Mouse (Mus musculus) lung, embryonic 16.5 days (tissue): ENCODE measurements at regions not wholly inside any gene's neighbourhood (a gene's known extent, or its start where the extent isn't known, plus 50 kb on each side); places are given as distances from the start of the nearest gene placed in this dataset.

Experiments used
- ATAC-seq: fragments of 200-750 bp; cut with Nextera tagmentation; 2 replicates; pipeline ENCODE4 v1.8.0; 2017; ENCODE audit warnings: low read depth, mild to moderate bottlenecking, moderate library complexity
- H3K27ac ChIP-seq: fragments of 300-500 bp; sonication (generic); 2 replicates; pipeline ENCODE4 v1.5.1; 2014; ENCODE audit warnings: mild to moderate bottlenecking, control low read depth, low read length
- H3K27me3 ChIP-seq: fragments of 300-500 bp; sonication (generic); 2 replicates; pipeline ENCODE4 v1.6.1; 2014; ENCODE audit warnings: low read depth, low read length, mixed read lengths; ENCODE audit not compliant: control insufficient read depth, insufficient read depth
- H3K36me3 ChIP-seq: fragments of 300-500 bp; sonication (generic); 2 replicates; pipeline ENCODE4 v1.6.1; 2014; ENCODE audit warnings: low read length; ENCODE audit not compliant: control insufficient read depth, insufficient read depth
- H3K4me1 ChIP-seq: fragments of 300-500 bp; sonication (generic); replicated peaks from 2 replicates; pipeline ENCODE4 v1.6.1; 2014; ENCODE audit warnings: low read length, mixed read lengths; ENCODE audit not compliant: control insufficient read depth, insufficient read depth
- H3K4me2 ChIP-seq: fragments of 300-500 bp; sonication (generic); 2 replicates; pipeline ENCODE4 v1.6.1; 2014; ENCODE audit warnings: low read depth, low read length, control low read depth
- H3K4me3 ChIP-seq: fragments of 300-500 bp; sonication (generic); 2 replicates; pipeline ENCODE4 v1.5.1; 2014; ENCODE audit warnings: mild to moderate bottlenecking, low read length, control low read depth
- H3K9ac ChIP-seq: fragments of 300-500 bp; sonication (generic); 2 replicates; pipeline ENCODE4 v1.6.1; 2014; ENCODE audit warnings: low read length, control low read depth
- H3K9me3 ChIP-seq: fragments of 300-500 bp; sonication (generic); 2 replicates; pipeline ENCODE4 v1.6.1; 2016; ENCODE audit warnings: low read length; ENCODE audit not compliant: control insufficient read depth
- WGBS: fragments of 180-500 bp; shearing (Covaris S2); extraction: QIAGEN DNeasy Blood & Tissue Kit; methylation state at CpG from one replicate; pipeline ENCODE4 v1.1.7; 2014; 5-methylcytosine and 5-hydroxymethylcytosine counted together

DNA sequence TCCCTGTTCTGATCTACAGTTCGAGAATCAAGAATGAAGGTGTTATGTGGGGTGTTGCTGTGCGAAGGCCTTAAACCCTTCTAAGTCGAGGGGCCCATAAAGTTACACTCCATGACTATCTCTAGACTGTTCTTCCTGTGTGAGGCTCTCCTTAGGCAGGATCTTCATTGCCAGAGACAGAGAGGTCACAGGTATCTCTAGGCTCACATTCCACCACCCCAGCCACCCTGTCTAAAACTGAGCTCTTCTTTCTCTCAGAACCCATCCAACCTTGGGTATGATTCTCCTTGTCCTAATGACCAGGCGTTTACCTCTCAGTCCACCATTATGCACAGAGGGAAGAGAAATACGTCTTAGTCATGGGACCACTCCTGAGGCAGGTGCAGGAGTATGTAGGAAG, 317.2 kb downstream of the Wdr11 start:
- Histone ChIP-seq H3K27ac (no peak overlapping the region), H3K9ac (no peak overlapping the region), H3K4me2 (no peak overlapping the region), H3K27me3 (no peaks in the 10 kb centered on the region), H3K9me3 (no peaks in the 10 kb centered on the region), H3K4me1 (no peaks in the 10 kb centered on the region), H3K36me3 (no peaks in the 10 kb centered on the region), H3K4me3 (no peak overlapping the region)
- WGBS, result 83% methylated on average over 5 of the region's 5 CpGs
- no peak for ATAC-seq

DNA sequence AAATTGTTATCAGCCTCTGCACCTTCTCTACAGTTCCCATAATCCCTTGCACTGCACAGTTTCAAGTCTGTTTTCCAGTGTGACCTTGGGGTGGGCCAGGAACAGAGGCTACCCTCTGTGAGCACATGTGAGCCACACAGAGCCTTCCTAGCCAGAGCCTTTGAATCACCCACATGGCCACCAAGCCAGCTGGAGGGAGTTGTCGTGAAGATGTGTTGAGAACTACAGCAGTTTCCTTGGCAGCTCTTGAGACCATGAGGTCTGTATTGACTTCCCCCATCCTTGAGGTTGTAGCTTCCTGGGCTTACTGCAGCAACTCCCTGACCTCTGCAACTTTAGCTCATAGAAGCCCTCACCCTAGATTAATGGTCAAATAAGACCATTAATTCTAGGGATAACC, 318.1 kb downstream of the Wdr11 start:
- H3K4me2 ChIP-seq, result no peak overlapping the region
- WGBS, result 64% methylated on average over 1 of the region's 1 CpGs
- H3K27ac ChIP-seq, result no peak overlapping the region
- no peak overlapping the region for H3K9ac ChIP-seq
- H3K36me3 ChIP-seq, result no peaks in the 10 kb centered on the region
- ATAC-seq, result no peak
- H3K27me3 ChIP-seq, result no peaks in the 10 kb centered on the region
- no peaks in the 10 kb centered on the region for H3K9me3 ChIP-seq
- H3K4me1 ChIP-seq, result no peaks in the 10 kb centered on the region
- no peak overlapping the region for H3K4me3 ChIP-seq

DNA sequence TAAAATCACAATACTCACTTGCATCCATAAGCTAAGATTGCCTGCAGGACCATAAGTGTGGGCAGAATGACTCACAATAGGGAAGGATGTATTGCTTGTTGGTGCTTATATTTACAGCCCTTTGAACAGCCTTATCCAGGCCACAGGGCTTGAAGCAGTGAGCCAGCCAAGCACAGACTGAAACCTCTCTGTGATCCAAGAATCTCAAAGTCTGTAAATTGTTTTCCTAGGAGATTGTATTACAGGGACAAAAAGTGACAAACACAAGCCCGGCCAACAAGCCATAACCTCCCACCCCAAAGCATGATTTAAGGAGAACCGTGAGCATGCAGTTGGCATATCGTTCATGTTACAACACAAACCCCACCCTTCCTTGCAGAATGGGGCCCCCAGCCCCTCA, 319.2 kb downstream of the Wdr11 start:
- H3K4me2 ChIP-seq, result no peak overlapping the region
- H3K27ac ChIP-seq, result no peak overlapping the region
- peak; percentile 45; the same call in 1 of the 2 replicates for ATAC-seq
- H3K27me3 ChIP-seq, result no peaks in the 10 kb centered on the region
- no peaks in the 10 kb centered on the region for H3K9me3 ChIP-seq
- no peak overlapping the region for H3K9ac ChIP-seq
- no peaks in the 10 kb centered on the region for H3K4me1 ChIP-seq
- no peaks in the 10 kb centered on the region for H3K36me3 ChIP-seq
- no peak overlapping the region for H3K4me3 ChIP-seq
- 62% methylated on average over 3 of the region's 3 CpGs for WGBS

DNA sequence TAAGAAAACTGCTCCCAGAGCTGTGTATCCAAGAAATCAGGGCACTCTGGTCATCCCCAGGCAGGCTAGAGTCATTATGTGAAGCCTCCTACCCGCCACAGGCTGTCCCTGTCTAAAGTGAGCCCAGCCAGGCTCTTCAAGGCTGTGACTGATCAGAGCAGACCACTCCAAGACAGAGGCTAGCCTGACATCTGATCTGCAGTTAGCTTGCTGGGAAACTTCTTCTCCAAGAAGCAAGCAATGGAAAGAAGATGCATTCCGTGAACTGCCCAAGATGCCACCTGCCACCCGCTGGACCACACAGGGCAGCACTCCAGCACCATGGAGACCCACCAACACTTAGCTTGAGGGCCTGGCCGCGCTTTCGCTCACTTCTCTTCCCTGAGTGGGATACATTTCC, 323.2 kb downstream of the Wdr11 start:
- no peak overlapping the region for H3K4me2 ChIP-seq
- no peaks in the 10 kb centered on the region for H3K36me3 ChIP-seq
- no peaks in the 10 kb centered on the region; the same call in 1 of the 2 replicates for H3K4me1 ChIP-seq
- no peak overlapping the region for H3K9ac ChIP-seq
- no peak overlapping the region for H3K4me3 ChIP-seq
- 87% methylated on average over 6 of the region's 6 CpGs for WGBS
- H3K27me3 ChIP-seq, result no peaks in the 10 kb centered on the region
- H3K27ac ChIP-seq, result no peak overlapping the region
- H3K9me3 ChIP-seq, result no peaks in the 10 kb centered on the region
- no peak for ATAC-seq

DNA sequence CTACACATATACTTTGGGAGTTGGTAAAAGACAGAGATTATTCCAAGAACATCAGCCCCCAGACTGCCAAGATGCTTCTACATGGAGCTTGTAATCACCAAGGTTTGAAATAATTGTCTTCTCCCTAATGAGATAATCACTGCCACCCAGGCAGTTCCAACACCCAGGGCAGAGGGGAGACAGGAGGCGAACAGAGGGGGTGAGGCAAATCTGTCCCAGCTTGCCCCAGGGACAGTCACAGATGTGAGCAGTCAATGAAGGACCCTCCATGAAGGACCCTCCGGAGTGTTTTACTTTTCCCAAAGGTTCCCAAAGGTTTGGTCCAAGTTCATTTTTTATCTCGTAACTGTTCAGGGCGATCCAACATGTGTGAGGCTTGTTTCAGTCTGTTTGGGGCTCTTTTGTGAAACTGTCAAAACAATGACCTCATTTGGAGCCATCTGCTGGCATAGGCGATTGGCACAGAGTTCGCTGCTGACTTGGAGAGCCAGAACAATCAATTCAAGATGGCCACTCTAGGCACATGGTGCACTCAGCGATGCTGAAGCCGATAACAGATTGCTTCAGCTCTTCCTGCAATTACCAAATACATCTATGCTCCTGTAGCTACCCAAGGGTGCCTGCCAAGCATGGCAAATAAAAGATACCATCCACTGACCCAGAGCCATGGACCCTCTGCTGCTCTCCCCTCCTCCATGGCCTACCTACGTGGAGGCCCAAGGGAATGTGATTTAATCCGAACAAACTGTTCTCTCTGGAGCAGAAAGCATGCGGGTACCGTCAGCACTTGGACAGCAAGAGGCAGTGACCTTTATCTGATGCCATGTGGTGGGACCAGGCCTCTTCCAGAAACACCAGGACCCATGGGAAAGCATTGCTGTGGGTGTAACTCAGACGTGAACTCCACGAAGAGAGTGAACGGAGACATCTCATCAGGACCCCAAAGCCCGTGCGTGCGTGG, 326.9 kb downstream of the Wdr11 start:
- no peak overlapping the region for H3K4me3 ChIP-seq
- no peak overlapping the region for H3K9ac ChIP-seq
- no peaks in the 10 kb centered on the region for H3K36me3 ChIP-seq
- H3K27ac ChIP-seq, result no peak overlapping the region
- H3K4me2 ChIP-seq, result no peak overlapping the region
- H3K4me1 ChIP-seq, result no peaks in the 10 kb centered on the region; the same call in 1 of the 2 replicates
- no peaks in the 10 kb centered on the region for H3K27me3 ChIP-seq
- ATAC-seq, result no peak
- 85% methylated on average over 18 of the region's 18 CpGs for WGBS
- no peaks in the 10 kb centered on the region for H3K9me3 ChIP-seq

DNA sequence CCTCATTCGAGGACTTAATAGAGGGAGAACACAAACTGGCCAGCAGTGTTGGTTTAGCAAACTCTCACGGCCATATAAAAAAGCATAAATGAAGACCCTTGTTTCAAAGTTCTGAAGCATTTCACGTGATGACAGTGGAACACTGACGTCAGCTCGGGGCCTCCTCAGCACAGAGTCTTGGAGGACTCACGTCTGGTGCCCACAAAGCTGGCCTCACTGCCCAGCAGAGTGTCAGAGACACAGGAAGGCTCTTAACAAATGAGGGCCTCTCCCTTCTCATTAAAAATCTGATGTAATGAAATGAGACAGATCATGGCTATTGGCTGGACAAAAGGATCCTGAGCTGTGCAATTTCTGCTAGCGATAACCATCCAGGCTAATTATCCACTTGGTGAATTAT, 330.6 kb downstream of the Wdr11 start:
- Histone ChIP-seq H3K27ac (no peak overlapping the region), H3K4me3 (no peak overlapping the region), H3K4me1 (no peaks in the 10 kb centered on the region; the same call in 1 of the 2 replicates), H3K9ac (no peak overlapping the region), H3K9me3 (no peaks in the 10 kb centered on the region), H3K4me2 (no peak overlapping the region), H3K27me3 (no peaks in the 10 kb centered on the region), H3K36me3 (no peaks in the 10 kb centered on the region)
- WGBS, result 64% methylated on average over 7 of the region's 7 CpGs
- no peak for ATAC-seq

DNA sequence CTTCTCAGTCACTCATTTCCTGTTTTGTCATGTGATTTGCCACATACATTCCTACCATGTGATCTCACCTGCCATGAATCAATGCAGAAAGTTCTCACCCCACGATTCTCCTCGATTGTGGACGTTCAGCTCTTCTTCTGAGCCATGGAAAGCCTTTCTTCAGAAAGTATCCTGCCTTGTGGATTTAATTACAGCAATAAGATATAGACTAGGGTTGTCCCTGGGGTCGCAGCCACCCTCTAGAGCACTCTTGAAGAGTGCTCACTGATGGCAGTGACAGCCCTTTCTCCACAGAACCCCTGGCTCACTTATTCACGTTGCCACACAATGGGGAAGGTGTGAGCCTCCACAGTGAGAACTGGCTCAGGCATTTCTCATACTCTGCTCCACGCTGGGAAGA, 345.1 kb downstream of the Wdr11 start:
- Histone ChIP-seq H3K27ac (no peak overlapping the region), H3K4me3 (no peak overlapping the region), H3K4me2 (no peak overlapping the region), H3K27me3 (no peaks in the 10 kb centered on the region), H3K4me1 (no peaks in the 10 kb centered on the region), H3K9me3 (0 out of 2 replicates have a peak, but pooled peaks cover 2% of the 10 kb centered on the region), H3K36me3 (no peaks in the 10 kb centered on the region), H3K9ac (no peak overlapping the region)
- no peak for ATAC-seq
- WGBS, result 70% methylated on average over 6 of the region's 6 CpGs

DNA sequence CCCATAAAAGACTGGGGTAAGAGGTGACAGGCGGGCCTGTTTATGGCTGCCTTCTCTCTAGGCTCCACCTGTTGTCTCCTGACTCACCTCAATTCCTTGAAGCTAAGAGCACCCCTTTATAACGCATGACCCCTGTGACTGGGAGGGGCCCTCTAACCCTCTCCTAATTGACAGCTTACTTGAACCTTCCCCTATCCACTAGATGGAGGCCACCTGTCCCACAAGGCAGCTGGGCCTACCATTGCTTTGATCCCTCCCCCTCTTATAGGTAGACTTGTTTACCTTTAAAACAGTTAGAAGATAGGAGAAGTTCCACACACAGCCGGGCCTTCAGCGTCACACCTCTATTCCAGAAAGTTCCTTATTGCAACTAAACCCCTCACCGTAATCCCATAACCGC, 346.1 kb downstream of the Wdr11 start:
- no peak overlapping the region for H3K27ac ChIP-seq
- no peaks in the 10 kb centered on the region for H3K4me1 ChIP-seq
- H3K9ac ChIP-seq, result no peak overlapping the region
- H3K4me2 ChIP-seq, result no peak overlapping the region
- 84% methylated on average over 6 of the region's 6 CpGs for WGBS
- no peaks in the 10 kb centered on the region for H3K27me3 ChIP-seq
- H3K4me3 ChIP-seq, result no peak overlapping the region
- ATAC-seq, result no peak
- 0 out of 2 replicates have a peak, but pooled peaks cover 2% of the 10 kb centered on the region for H3K9me3 ChIP-seq
- no peaks in the 10 kb centered on the region for H3K36me3 ChIP-seq

DNA sequence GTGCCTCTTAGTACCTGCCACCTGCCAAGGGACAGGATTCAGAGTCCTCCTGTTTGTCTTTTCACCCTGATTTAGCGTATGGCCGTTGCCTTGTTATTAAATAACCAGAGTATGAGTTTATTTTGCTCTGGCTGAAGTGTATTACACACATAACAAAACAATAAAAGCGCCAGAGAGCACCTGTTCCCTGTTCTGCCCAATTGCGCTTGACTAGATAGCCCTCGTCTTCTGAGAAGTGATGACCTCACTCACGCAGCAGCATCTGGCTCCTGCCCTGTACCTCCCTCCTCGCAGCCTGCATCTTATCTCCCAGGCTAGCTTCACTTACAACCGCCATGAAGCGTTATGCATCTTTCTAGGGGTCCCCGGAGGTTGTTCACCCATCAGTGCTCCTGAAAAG, 346.5 kb downstream of the Wdr11 start:
- no peak overlapping the region for H3K27ac ChIP-seq
- H3K27me3 ChIP-seq, result no peaks in the 10 kb centered on the region
- H3K4me3 ChIP-seq, result no peak overlapping the region
- H3K36me3 ChIP-seq, result no peaks in the 10 kb centered on the region
- H3K9ac ChIP-seq, result no peak overlapping the region
- 74% methylated on average over 10 of the region's 10 CpGs for WGBS
- no peak overlapping the region for H3K4me2 ChIP-seq
- 0 out of 2 replicates have a peak, but pooled peaks cover 2% of the 10 kb centered on the region for H3K9me3 ChIP-seq
- ATAC-seq, result no peak
- H3K4me1 ChIP-seq, result no peaks in the 10 kb centered on the region
